Mouse (Mus musculus) B cell, adult 2 months (primary cell): ENCODE data around the gene Golph3l.
"Not testable (repeated sequence)": the region's sequence is repeated elsewhere in the genome, so short reads cannot be mapped to it uniquely, and the experiment has no call there.

ENCODE experiments used
- DNase-seq, 2 experiments: peaks; one replicate each; pipeline ENCODE4 v3.0.0; 2022

Gene Golph3l

GRCm38 (mm10) chr3:95588604-95589086 lies at the start of gene Golph3l:
Gene Golph3l, plus strand, starts transcription at chr3:95588934.
- DNase-seq = peak; percentile 85 to 89

- no peak for DNase-seq
Measured at GRCm38 (mm10) chr3:95538936-95539335, 49.8 kb upstream of the Golph3l start.

- DNase-seq = no peak
Measured at GRCm38 (mm10) chr3:95539837-95540236, 48.9 kb upstream of the Golph3l start.

- peak; percentile 48 to 60 for DNase-seq
Measured at GRCm38 (mm10) chr3:95541186-95541585, 47.5 kb upstream of the Golph3l start.

GRCm38 (mm10) chr3:95542171-95542570 lies 46.6 kb upstream of the Golph3l start:
- DNase-seq = no peak

- DNase-seq = no peak
Measured at GRCm38 (mm10) chr3:95542981-95543380, 45.8 kb upstream of the Golph3l start.

GRCm38 (mm10) chr3:95550176-95550575 lies 38.6 kb upstream of the Golph3l start:
- no peak for DNase-seq

- DNase-seq = no peak
Measured at GRCm38 (mm10) chr3:95553986-95554385, 34.7 kb upstream of the Golph3l start.

- no peak for DNase-seq
Measured at GRCm38 (mm10) chr3:95559437-95559836, 29.3 kb upstream of the Golph3l start, which contains the start of gene Hormad1. Gene Hormad1, plus strand, starts transcription at chr3:95559677.

- DNase-seq = no peak
Measured at GRCm38 (mm10) chr3:95560738-95561137, 28.0 kb upstream of the Golph3l start.

GRCm38 (mm10) chr3:95561826-95562225 lies 26.9 kb upstream of the Golph3l start:
- no peak for DNase-seq

- no peak for DNase-seq
Measured at GRCm38 (mm10) chr3:95569585-95569984, 19.1 kb upstream of the Golph3l start.

- DNase-seq = no peak
Measured at GRCm38 (mm10) chr3:95587754-95588603, 755 bp upstream of the Golph3l start.

GRCm38 (mm10) chr3:95598734-95599133 lies 10.0 kb downstream of the Golph3l start:
- DNase-seq = no peak

GRCm38 (mm10) chr3:95601287-95601686 lies 12.6 kb downstream of the Golph3l start:
- DNase-seq = no peak

GRCm38 (mm10) chr3:95606096-95606495 lies 17.4 kb downstream of the Golph3l start:
- no peak for DNase-seq

GRCm38 (mm10) chr3:95609195-95609594 lies 20.5 kb downstream of the Golph3l start:
- DNase-seq = no peak

- no peak for DNase-seq
Measured at GRCm38 (mm10) chr3:95613996-95614395, 25.3 kb downstream of the Golph3l start.

GRCm38 (mm10) chr3:95618511-95618910 lies 29.8 kb downstream of the Golph3l start:
- no peak for DNase-seq

- no peak for DNase-seq
Measured at GRCm38 (mm10) chr3:95621241-95621640, 32.5 kb downstream of the Golph3l start.

GRCm38 (mm10) chr3:95622421-95622820 lies 33.7 kb downstream of the Golph3l start:
- DNase-seq = not testable (repeated sequence)

- no peak for DNase-seq
Measured at GRCm38 (mm10) chr3:95623551-95623950, 34.8 kb downstream of the Golph3l start.

GRCm38 (mm10) chr3:95623991-95624515 lies 35.3 kb downstream of the Golph3l start:
- not testable (repeated sequence) for DNase-seq
